Mouse (Mus musculus) heart, adult 2 months (tissue): ENCODE results near the gene Zfp334.
A peak's percentile ranks its signal among the peaks of the same experiment; 100 is the strongest.

ENCODE experiments used
- CTCF ChIP-seq: fragments of 200-600 bp; IDR thresholded peaks from 2 replicates; pipeline ENCODE4 v1.8.1; 2022; ENCODE audit warnings: antibody characterized with exemption, mild to moderate bottlenecking, moderate library complexity
- EP300 ChIP-seq: fragments of 200-500 bp; IDR thresholded peaks from 2 replicates; pipeline ENCODE4 v1.6.1; 2011; ENCODE audit warnings: low read depth, low read length, control low read depth; ENCODE audit not compliant: insufficient read depth

GRCm38 (mm10) chr2:165407700-165408301 lies 19.7 kb upstream of the Zfp334 start:
- TF ChIP-seq EP300 (no peak), CTCF (peak; percentile 88)
